Mouse (Mus musculus) lung, postnatal 0 days (tissue): ENCODE results near the gene C8b.

Source experiments
- CTCF ChIP-seq: IDR thresholded peaks from 2 replicates; pipeline ENCODE4 v1.5.1; 2016; ENCODE audit warnings: antibody characterized with exemption, mild to moderate bottlenecking
- EP300 ChIP-seq: IDR thresholded peaks from 2 replicates; pipeline ENCODE4 v1.6.1; 2016; ENCODE audit warnings: antibody characterized with exemption, mild to moderate bottlenecking, control low read depth

DNA sequence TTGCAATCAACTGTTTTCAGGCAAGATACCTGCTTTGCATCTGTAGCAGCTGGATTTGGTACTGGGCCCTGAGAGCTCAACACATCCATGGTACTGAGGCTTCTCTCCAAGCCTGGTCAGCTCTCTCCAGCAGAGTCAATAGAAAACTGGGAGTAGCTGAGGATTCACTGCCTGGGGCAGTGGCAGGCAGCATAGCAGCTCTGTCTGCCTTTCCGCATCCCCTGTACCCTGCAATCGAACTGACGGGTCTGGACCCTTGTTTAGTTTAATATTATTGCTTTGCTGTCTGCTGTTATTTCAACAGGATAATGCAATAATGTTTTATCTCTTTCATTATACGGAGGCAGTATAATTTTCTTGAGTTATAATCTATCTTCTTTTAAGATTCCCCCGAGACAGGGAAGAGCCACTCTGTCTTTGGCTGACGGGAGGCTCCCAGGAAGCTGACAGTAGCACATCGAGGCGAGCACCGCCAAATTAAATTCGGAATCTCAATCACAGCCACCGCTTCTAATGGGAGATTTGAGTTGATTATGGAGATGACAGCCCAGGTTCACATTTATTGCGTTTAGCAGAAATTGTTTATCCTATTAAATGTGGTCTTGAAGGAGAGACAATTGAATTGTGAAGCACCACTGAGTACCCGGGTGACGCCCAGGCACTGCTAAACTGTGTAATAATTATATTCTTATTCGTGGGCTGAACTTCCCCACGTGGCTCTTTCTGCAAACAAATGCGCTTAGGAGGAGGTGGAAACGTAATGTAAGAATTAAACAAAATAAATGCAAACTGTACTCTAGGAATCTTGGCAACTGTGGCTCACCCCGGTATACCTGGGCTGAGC is 39.5 kb downstream of the C8b start:
- no peak for TF ChIP-seq CTCF
- no peak for TF ChIP-seq EP300
